Mouse (Mus musculus) cerebellum, postnatal 25 days (tissue): ENCODE measurements around the gene Gm10964.
A peak's percentile ranks its signal among the peaks of the same experiment; 100 is the strongest.
"Not testable (repeated sequence)": the region's sequence is repeated elsewhere in the genome, so short reads cannot be mapped to it uniquely, and the experiment has no call there.

ENCODE experiments used
- DNase-seq, 2 experiments: peaks; one replicate each; pipeline ENCODE4 v3.0.0; 2021; ENCODE audit warnings: mixed read lengths in 2 of 2

Gm10964 gene

DNA sequence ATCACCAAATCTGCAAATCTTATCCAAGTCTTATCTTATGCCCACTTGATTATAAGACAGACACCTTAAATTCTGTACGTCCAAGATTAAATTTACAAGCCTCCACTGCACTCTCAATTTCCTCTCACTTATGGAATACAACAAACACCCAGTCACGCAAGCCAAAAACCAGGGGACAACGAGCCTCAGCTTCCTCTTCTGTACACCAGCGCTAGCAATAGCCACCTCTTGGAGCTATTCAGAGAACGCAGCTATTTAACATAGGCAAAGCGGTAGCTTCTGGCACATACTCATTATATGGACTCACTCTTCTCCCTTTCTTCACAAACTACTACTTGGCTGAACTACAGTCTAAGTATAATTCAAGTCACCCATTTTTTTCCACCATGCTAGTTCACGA, 40.0 kb downstream of the Gm10964 start:
- DNase-seq, result no peak

DNA sequence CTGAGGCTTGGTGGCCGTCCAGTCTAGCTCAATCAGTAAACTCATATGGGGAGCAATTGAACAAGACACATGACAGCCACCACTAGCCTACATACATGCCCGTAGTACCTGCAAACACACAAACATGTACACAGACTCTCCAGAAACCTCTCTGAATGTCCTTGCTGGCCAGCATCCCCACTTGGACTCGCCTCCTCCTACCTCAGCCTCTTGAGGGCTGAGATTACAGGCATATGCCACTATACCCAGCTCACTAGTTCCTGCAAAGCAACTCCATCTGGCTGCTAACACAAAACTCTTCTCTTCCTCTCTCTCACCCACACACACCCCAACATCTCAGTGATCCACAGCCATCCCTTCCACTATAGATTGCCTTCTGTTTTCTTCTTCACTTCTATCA, 41.1 kb downstream of the Gm10964 start:
- peak; percentile 49 to 53 for DNase-seq

DNA sequence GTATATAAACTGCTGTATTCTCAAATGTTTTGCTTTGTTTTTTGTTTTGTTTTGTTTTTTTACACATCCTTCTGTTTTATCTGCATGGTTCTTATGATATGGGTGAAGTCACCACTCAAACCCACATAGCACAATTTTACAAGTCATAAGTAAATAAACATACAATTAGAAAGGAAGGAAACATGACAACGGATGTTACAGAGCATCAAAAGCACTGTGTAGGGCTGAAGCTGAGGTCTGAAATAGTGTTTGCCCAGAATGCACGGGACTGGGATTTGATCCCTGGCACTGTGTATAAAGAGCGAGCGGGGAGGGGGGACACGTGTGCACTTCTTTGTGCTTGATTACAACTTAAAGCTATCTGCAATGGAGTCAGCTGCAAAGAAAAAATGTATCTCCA, 41.6 kb downstream of the Gm10964 start:
- DNase-seq, result no peak

DNA sequence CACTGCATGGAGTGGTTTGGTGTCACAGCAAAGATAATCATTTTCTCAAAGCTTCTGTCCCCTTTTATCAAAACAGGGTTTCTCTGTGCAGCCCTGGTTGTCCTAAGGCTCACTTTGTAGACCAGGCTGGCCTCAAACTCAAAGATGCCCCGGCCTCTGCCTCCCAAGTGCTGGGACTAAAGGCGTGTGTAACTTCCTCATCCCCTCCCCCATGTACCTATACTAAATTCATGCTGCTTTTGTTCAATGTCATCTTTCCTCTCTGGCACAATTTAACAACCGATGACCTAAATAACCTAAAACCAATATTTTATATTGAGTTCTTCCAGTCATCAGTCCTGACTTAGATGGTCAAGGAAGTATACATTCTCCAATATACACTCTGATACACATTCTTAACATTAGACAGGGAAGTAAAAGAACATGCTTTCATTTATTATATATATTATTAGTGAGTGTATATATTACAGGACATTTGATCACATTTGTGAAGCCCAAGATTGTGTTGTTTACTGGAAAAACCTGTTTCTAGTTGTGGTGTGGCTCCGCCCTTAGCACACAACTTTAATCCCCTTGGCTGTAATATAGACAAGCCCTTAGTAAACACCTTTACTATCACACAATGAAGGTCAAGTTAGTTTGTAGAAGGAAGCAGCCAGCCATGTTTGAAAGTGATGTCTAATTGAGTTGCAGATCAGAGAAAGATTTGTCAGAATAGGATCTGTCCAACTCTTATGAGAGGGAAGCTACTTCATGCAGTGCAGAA, 43.9 kb downstream of the Gm10964 start:
- DNase-seq, result no peak

DNA sequence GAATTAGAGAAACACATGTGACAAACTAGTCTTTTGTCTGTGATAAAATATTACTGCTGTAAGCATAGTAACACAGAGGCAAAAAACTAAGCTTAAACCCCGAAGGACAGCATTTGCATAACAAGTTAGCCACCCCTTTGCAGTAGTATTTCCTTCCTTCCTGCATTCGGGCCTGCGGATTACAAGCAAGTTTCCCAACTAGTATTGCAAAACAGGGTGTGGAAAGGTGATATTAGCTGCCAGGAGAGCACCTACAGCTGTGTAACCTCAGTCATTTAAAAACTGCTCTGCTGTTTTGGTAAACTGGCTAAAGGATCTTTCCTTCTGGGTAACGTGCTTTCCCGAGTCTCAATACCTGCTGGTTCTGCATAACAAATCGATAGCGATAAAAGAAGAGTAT, 48.1 kb downstream of the Gm10964 start:
- no peak for DNase-seq

DNA sequence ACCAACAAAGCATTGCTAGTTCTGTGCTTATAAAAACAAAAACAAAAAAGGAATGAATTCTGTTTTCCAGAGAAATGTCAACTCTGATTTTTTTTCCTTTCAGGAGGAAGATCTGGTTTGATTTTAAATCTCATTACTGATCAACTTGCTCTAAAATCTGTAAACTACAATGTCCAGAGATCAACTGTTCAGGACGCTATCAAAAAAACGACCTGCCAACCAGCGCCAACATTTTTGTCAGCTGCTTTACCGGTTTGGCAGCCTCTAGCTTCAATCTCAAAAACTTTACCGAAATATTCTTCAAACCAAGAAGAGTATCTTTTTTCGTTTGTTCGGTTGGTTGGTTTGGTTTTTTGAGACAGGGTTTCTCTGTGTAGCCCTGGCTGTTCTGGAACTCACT, 49.9 kb downstream of the Gm10964 start:
- DNase-seq, result no peak

DNA sequence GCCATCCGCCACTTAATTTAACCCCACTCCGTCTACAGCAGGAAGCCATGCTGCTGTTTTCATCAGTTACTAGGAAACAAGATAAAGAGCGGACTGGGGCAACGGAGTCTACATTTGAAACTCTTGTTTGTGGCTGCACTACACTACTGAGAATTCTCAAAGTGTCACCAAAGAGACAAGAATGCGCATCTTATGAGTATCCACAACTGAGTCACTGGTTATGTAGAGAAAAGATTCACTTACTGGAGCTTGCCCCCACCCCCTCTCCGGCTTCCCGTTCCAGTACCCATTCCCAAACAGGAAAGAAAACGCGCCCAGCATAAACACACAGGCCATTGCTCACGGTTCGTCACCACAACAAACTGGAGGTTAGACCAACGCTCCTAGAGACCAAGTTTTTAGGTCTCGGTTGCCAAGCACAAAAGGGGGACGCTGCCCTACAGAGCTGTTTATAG, 50.8 kb downstream of the Gm10964 start:
- peak; percentile 37 to 45 for DNase-seq

DNA sequence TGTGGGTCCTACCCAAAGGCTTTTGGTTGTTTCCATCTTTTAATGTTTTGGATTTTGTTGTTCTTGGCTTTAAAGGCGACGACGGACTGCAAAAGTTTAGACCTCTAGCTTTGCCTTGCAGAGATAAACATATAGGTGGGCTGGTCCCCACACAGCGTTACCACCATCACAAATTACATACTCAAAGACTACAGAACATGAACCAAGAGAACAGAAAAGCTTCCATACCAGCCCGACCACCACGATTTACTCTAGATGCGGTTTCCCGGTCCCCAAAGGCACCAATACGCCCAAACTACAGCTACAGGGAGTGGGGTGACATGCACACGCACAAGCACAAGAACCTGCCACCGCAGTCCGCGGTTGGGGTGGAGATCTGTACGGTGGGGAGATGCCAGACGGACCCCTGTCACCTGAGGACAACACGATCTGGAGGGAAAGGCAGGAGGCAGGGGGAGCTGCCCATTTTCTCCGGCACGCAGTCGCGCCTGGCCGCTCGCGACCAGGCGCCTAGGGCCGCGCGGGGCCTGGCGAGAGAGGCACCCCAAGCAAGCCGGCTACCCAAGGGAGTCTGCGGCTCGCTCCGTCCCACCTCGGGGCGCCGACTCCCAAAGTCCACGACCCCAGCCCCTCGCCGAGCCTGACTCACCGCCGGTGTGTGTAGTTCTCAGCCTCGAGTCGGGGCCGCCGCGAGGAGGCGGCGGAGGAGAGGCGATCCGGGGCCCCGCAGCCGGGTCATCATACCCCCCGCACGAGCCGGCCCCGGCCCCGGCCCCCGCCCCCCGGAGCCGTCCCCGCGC, 51.4 kb downstream of the Gm10964 start:
- DNase-seq, result no peak

DNA sequence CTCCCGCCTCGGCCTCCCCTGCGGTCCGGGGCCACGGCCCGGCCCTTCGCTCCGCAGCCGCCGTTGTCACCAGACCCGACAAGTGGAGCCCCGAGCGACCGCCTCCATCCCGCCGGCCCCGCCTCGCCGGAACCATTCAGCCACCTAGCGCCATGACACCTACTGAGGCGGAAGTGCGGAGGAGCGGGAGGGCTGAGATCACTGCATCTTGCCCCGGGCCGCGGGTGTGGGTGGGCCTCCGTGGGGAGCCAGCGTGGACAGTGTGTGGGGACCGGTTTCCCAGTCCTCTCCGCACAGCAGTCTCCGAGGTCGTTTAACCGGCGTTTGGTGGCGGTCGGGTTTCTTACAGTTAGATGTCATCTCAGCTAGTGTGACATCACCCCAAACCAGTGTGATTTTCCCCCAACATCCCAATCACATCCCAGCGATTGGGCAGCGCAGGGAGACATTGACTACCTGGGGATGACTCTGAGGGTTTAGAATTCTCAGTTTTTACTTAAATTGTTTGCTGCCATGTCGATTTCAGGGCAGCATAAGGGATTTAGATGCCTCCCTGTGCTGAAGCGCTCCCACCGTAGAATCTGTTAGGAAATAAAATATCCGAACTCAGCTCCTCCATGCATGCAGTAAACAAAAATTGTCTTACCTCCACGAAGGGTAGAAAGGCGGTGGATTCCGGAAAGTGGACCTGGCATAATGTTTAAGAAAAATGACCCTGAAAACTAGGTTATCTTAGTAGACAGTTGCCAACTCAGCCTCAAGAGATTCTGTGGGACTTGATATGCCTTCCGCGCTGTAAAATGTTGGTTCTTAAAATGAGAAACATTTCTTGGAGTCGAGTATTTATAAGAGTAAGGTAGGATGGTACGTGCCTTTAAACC, 52.3 kb downstream of the Gm10964 start, which contains the start of gene Hipk1:
TSS of gene Hipk1 (minus strand) at position 334 of the 881 bp plus-strand sequence.
- DNase-seq, result peak; percentile 97

DNA sequence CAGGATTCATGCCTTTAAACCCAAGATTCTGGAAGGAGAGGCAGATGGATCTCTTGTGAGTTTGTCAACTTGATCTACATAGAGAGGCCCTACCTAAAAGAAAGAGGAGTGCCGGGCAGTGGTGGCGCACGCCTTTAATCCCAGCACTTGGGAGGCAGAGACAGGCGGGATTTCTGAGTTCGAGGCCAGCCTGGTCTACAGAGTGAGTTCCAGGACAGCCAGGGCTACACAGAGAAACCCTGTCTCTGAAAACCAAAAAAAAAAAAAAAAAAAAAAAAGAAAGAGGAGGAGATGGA, 52.9 kb downstream of the Gm10964 start:
- DNase-seq, result not testable (repeated sequence)

DNA sequence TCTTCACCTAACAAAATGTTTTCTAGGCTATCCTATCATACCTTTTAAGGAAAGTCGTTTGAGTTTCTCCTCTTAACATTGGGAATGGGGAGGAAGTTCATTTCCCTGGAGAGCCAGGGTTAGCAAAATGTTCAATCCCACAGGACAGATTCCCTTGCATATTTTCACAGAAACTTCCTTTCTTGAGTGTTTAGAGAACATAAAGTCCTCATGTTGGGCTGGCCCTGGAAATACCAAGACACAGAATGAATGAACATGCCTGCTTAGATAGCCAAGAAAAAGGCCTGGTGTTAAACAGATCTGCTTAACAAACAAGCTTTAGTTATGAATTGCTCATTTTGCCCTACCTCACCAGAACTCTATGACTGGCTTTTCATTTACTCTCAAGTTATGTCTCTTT, 53.4 kb downstream of the Gm10964 start:
- no peak for DNase-seq
